Mouse (Mus musculus) natural killer cell, adult 2 months (primary cell): ENCODE results near the gene 1700025G04Rik.

Source experiments
- DNase-seq, 2 experiments: peaks; one replicate each; pipeline ENCODE4 v3.0.0; 2022; ENCODE audit warnings: low spot score in 2 of 2

1700025G04Rik gene

GRCm38 (mm10) chr1:151963248-151963647 lies 126.7 kb downstream of the 1700025G04Rik start:
- DNase-seq: no peak

- DNase-seq: no peak
Measured at GRCm38 (mm10) chr1:151962078-151962477, 127.8 kb downstream of the 1700025G04Rik start.

- no peak for DNase-seq
Measured at GRCm38 (mm10) chr1:151961204-151961603, 128.7 kb downstream of the 1700025G04Rik start.

- no peak for DNase-seq
Measured at GRCm38 (mm10) chr1:151959010-151959409, 130.9 kb downstream of the 1700025G04Rik start.

GRCm38 (mm10) chr1:151958442-151958841 lies 131.5 kb downstream of the 1700025G04Rik start:
- DNase-seq: no peak

- no peak for DNase-seq
Measured at GRCm38 (mm10) chr1:151957669-151958068, 132.3 kb downstream of the 1700025G04Rik start.

- no peak for DNase-seq
Measured at GRCm38 (mm10) chr1:151955866-151956265, 134.1 kb downstream of the 1700025G04Rik start.

GRCm38 (mm10) chr1:151953563-151953962 lies 136.4 kb downstream of the 1700025G04Rik start:
- no peak for DNase-seq

GRCm38 (mm10) chr1:151948065-151948464 lies 141.9 kb downstream of the 1700025G04Rik start:
- no peak for DNase-seq

- DNase-seq: no peak
Measured at GRCm38 (mm10) chr1:151947571-151947970, 142.4 kb downstream of the 1700025G04Rik start.

- DNase-seq: no peak
Measured at GRCm38 (mm10) chr1:151944457-151945223, 145.3 kb downstream of the 1700025G04Rik start.

- no peak for DNase-seq
Measured at GRCm38 (mm10) chr1:151943681-151944237, 146.2 kb downstream of the 1700025G04Rik start.

GRCm38 (mm10) chr1:151942972-151943654 lies 146.8 kb downstream of the 1700025G04Rik start:
- no peak for DNase-seq

GRCm38 (mm10) chr1:151939987-151940386 lies 149.9 kb downstream of the 1700025G04Rik start:
- no peak for DNase-seq

- no peak for DNase-seq
Measured at GRCm38 (mm10) chr1:151939510-151939909, 150.4 kb downstream of the 1700025G04Rik start.

GRCm38 (mm10) chr1:151933605-151934004 lies 156.3 kb downstream of the 1700025G04Rik start:
- no peak for DNase-seq

- no peak for DNase-seq
Measured at GRCm38 (mm10) chr1:151926826-151927225, 163.1 kb downstream of the 1700025G04Rik start.

- DNase-seq: no peak
Measured at GRCm38 (mm10) chr1:151926141-151926540, 163.8 kb downstream of the 1700025G04Rik start.

- no peak for DNase-seq
Measured at GRCm38 (mm10) chr1:151925738-151926137, 164.2 kb downstream of the 1700025G04Rik start.

GRCm38 (mm10) chr1:151918806-151919357 lies 171.0 kb downstream of the 1700025G04Rik start:
- DNase-seq: no peak

- no peak for DNase-seq
Measured at GRCm38 (mm10) chr1:151917736-151918135, 172.2 kb downstream of the 1700025G04Rik start.

GRCm38 (mm10) chr1:151914494-151914893 lies 175.4 kb downstream of the 1700025G04Rik start:
- no peak for DNase-seq
